Mouse (Mus musculus) brain, adult 2 months (tissue): ENCODE data around the gene Rmnd1.

ENCODE experiments used
- DNase-seq: peaks from one replicate; pipeline ENCODE4 v3.0.0; 2011; ENCODE audit warnings: low read depth, low spot score

The Rmnd1 gene

GRCm38 (mm10) chr10:4391076-4391475, 41.1 kb downstream of the Rmnd1 start:
- no peak for DNase-seq

- no peak for DNase-seq
Measured at GRCm38 (mm10) chr10:4390550-4390949, 41.6 kb downstream of the Rmnd1 start.

GRCm38 (mm10) chr10:4389461-4390112, 42.6 kb downstream of the Rmnd1 start:
- DNase-seq, result no peak

- peak; percentile 30 for DNase-seq
Measured at GRCm38 (mm10) chr10:4389036-4389435, 43.2 kb downstream of the Rmnd1 start.

- DNase-seq, result peak; percentile 37
Measured at GRCm38 (mm10) chr10:4388384-4388745, 43.8 kb downstream of the Rmnd1 start.

- peak; percentile 84 for DNase-seq
Measured at GRCm38 (mm10) chr10:4387701-4388383, 44.3 kb downstream of the Rmnd1 start, which contains the start of gene Zbtb2. TSS of gene Zbtb2 (minus strand) at chr10:4388108.

GRCm38 (mm10) chr10:4386609-4387591, 45.3 kb downstream of the Rmnd1 start:
- DNase-seq, result peak; percentile 98

GRCm38 (mm10) chr10:4384244-4384643, 47.9 kb downstream of the Rmnd1 start:
- no peak for DNase-seq

GRCm38 (mm10) chr10:4380748-4381147, 51.4 kb downstream of the Rmnd1 start:
- DNase-seq, result no peak

- DNase-seq, result no peak
Measured at GRCm38 (mm10) chr10:4376931-4377330, 55.3 kb downstream of the Rmnd1 start.

GRCm38 (mm10) chr10:4376461-4376860, 55.7 kb downstream of the Rmnd1 start:
- DNase-seq, result no peak

GRCm38 (mm10) chr10:4375267-4375666, 56.9 kb downstream of the Rmnd1 start:
- DNase-seq, result no peak

- DNase-seq, result no peak
Measured at GRCm38 (mm10) chr10:4374734-4375133, 57.5 kb downstream of the Rmnd1 start.

- DNase-seq, result no peak
Measured at GRCm38 (mm10) chr10:4374239-4374638, 57.9 kb downstream of the Rmnd1 start.

- no peak for DNase-seq
Measured at GRCm38 (mm10) chr10:4373558-4373957, 58.6 kb downstream of the Rmnd1 start.

- peak; percentile 85 for DNase-seq
Measured at GRCm38 (mm10) chr10:4372011-4372410, 60.2 kb downstream of the Rmnd1 start.

- no peak for DNase-seq
Measured at GRCm38 (mm10) chr10:4370105-4370504, 62.1 kb downstream of the Rmnd1 start.

GRCm38 (mm10) chr10:4364618-4365017, 67.6 kb downstream of the Rmnd1 start:
- no peak for DNase-seq

- peak; percentile 20 for DNase-seq
Measured at GRCm38 (mm10) chr10:4357435-4357834, 74.8 kb downstream of the Rmnd1 start.

GRCm38 (mm10) chr10:4356640-4357039, 75.5 kb downstream of the Rmnd1 start:
- no peak for DNase-seq

- no peak for DNase-seq
Measured at GRCm38 (mm10) chr10:4355882-4356451, 76.2 kb downstream of the Rmnd1 start.
